Mouse (Mus musculus) neural tube, embryonic 12.5 days (tissue): ENCODE measurements around the gene Gm36210. TPM values are rescaled to one million over a fixed set of nuclear protein-coding genes. Genes with fewer than 3 reads are reported as not detected.

Experiments used
- ATAC-seq: fragments of 200-750 bp; cut with Nextera tagmentation; 2 replicates; pipeline ENCODE4 v1.8.0; 2017; ENCODE audit warnings: low read depth, mild to moderate bottlenecking, moderate TSS enrichment, moderate library complexity; ENCODE audit not compliant: low FRiP score
- H3K27ac ChIP-seq: fragments of 300-500 bp; sonication (generic); 2 replicates; pipeline ENCODE4 v1.5.1; 2016
- H3K27me3 ChIP-seq: fragments of 300-500 bp; sonication (generic); replicated peaks from 2 replicates; pipeline ENCODE4 v1.6.1; 2016; ENCODE audit warnings: mild to moderate bottlenecking
- H3K36me3 ChIP-seq: fragments of 300-500 bp; sonication (generic); 2 replicates; pipeline ENCODE4 v1.6.1; 2016; ENCODE audit warnings: mild to moderate bottlenecking
- H3K4me1 ChIP-seq: fragments of 300-500 bp; sonication (generic); 2 replicates; pipeline ENCODE4 v1.6.1; 2016
- H3K4me2 ChIP-seq: fragments of 300-500 bp; sonication (generic); replicated peaks from 2 replicates; pipeline ENCODE4 v1.6.1; 2016; ENCODE audit warnings: mild to moderate bottlenecking
- H3K4me3 ChIP-seq: fragments of 300-500 bp; sonication (generic); 2 replicates; pipeline ENCODE4 v1.5.1; 2016
- H3K9ac ChIP-seq: fragments of 300-500 bp; sonication (generic); 2 replicates; pipeline ENCODE4 v1.6.1; 2016; ENCODE audit warnings: mild to moderate bottlenecking
- H3K9me3 ChIP-seq: fragments of 300-500 bp; sonication (generic); 2 replicates; pipeline ENCODE4 v1.6.1; 2016; ENCODE audit warnings: mild to moderate bottlenecking
- WGBS: fragments of 180-500 bp; shearing (Covaris S2); methylation state at CpG from one replicate; pipeline ENCODE4 v1.1.7; 2016; 5-methylcytosine and 5-hydroxymethylcytosine counted together
- polyA plus RNA-seq: library from polyadenylated mRNA; unstranded; fragments of >200 nt; fragmentation: Nextera tagmentation; extraction: Ambion mirVana; gene quantifications from 2 replicates; pipeline ENCODE4 v1.2.1, GENCODE M21; 2016

Gene Gm36210
- polyA plus RNA-seq, 1 experiment from 2014 or later: 0.29 TPM

GRCm38 (mm10) chr7:4851315-4851688 lies 55.0 kb downstream of the Gm36210 start:
- no peaks in the 10 kb centered on the region for H3K9me3 ChIP-seq
- H3K9ac ChIP-seq: no peak overlapping the region
- H3K4me3 ChIP-seq: no peak overlapping the region
- WGBS: 68% methylated on average over 8 of the region's 8 CpGs
- H3K27ac ChIP-seq: no peak overlapping the region
- no peaks in the 10 kb centered on the region for H3K27me3 ChIP-seq
- no peaks in the 10 kb centered on the region for H3K36me3 ChIP-seq
- no peaks in the 10 kb centered on the region for H3K4me1 ChIP-seq
- no peak for ATAC-seq
- H3K4me2 ChIP-seq: no peak overlapping the region

- Histone ChIP-seq H3K4me3 (no peak overlapping the region), H3K36me3 (no peaks in the 10 kb centered on the region), H3K27me3 (no peaks in the 10 kb centered on the region), H3K9ac (no peak overlapping the region), H3K27ac (no peak overlapping the region), H3K4me2 (no peak overlapping the region), H3K4me1 (no peaks in the 10 kb centered on the region), H3K9me3 (no peaks in the 10 kb centered on the region)
- ATAC-seq: no peak
- 79% methylated on average over 11 of the region's 11 CpGs for WGBS
Measured at GRCm38 (mm10) chr7:4850621-4851314, 55.5 kb downstream of the Gm36210 start.

GRCm38 (mm10) chr7:4849372-4849771 lies 56.9 kb downstream of the Gm36210 start:
- ATAC-seq: no peak
- Histone ChIP-seq H3K27me3 (no peaks in the 10 kb centered on the region), H3K9ac (no peak overlapping the region), H3K9me3 (no peaks in the 10 kb centered on the region), H3K4me2 (no peak overlapping the region), H3K4me1 (0 out of 2 replicates have a peak, but pooled peaks cover 4% of the 10 kb centered on the region), H3K27ac (no peak overlapping the region), H3K4me3 (no peak overlapping the region), H3K36me3 (no peaks in the 10 kb centered on the region)
- 63% methylated on average over 9 of the region's 9 CpGs for WGBS

Other genes with a start within 250 kb of the Gm36210 start
- gene Ppp6r1, start 247.5 kb downstream of the Gm36210 start, polyA plus RNA-seq: 11.1 and 13.9 TPM in 2 replicates
- gene Hspbp1, start 221.4 kb downstream of the Gm36210 start, polyA plus RNA-seq: 119 and 122 TPM in 2 replicates
- gene Brsk1, start 215.9 kb downstream of the Gm36210 start, polyA plus RNA-seq: 5.0 and 5.5 TPM in 2 replicates
- 0.11 and 0.14 TPM in 2 replicates for gene Tmem150b, start 181.3 kb downstream of the Gm36210 start, polyA plus RNA-seq
- gene Kmt5c, start 166.4 kb downstream of the Gm36210 start, polyA plus RNA-seq: 96.5 and 98.5 TPM in 2 replicates
- 27.3 and 33.4 TPM in 2 replicates for gene Cox6b2, start 153.4 kb downstream of the Gm36210 start, polyA plus RNA-seq
- gene Fam71e2, start 135.2 kb downstream of the Gm36210 start, polyA plus RNA-seq: not detected in 2 replicates
- 0.34 and 0.51 TPM in 2 replicates for gene Il11, start 123.7 kb downstream of the Gm36210 start, polyA plus RNA-seq
- not detected in 2 replicates for gene Tmem190, start 123.6 kb downstream of the Gm36210 start, polyA plus RNA-seq
- 2.7 and 3.1 TPM in 2 replicates for gene Tmem238, start 116.9 kb downstream of the Gm36210 start, polyA plus RNA-seq
- 311 and 322 TPM in 2 replicates for gene Rpl28, start 113.6 kb downstream of the Gm36210 start, polyA plus RNA-seq
- gene Ube2s, start 93.9 kb downstream of the Gm36210 start, polyA plus RNA-seq: 380 and 386 TPM in 2 replicates
- 6.0 and 6.5 TPM in 2 replicates for gene Shisa7, start 61.8 kb downstream of the Gm36210 start, polyA plus RNA-seq
- gene Isoc2b, start 36.3 kb downstream of the Gm36210 start, polyA plus RNA-seq: 4.8 and 5.4 TPM in 2 replicates
- 0.91 and 0.93 TPM in 2 replicates for gene Isoc2a, start 29.4 kb downstream of the Gm36210 start, polyA plus RNA-seq
- 4.4 and 4.5 TPM in 2 replicates for gene Zfp628, start 8.7 kb upstream of the Gm36210 start, polyA plus RNA-seq
- gene Nat14, start 15.5 kb upstream of the Gm36210 start, polyA plus RNA-seq: 13.0 and 13.7 TPM in 2 replicates
- 2.5 and 3.0 TPM in 2 replicates for gene Ssc5d, start 19.3 kb upstream of the Gm36210 start, polyA plus RNA-seq
- 0.13 TPM in 2 replicates for gene Sbk2, start 57.9 kb upstream of the Gm36210 start, polyA plus RNA-seq
- gene Sbk3, start 64.7 kb upstream of the Gm36210 start, polyA plus RNA-seq: 0.11 TPM in 2 replicates
- 52.4 and 57.5 TPM in 2 replicates for gene Zfp579, start 89.6 kb upstream of the Gm36210 start, polyA plus RNA-seq
- gene Zfp524, start 107.9 kb upstream of the Gm36210 start, polyA plus RNA-seq: 8.2 and 8.7 TPM in 2 replicates
- 62.0 and 63.3 TPM in 2 replicates for gene Fiz1, start 108.2 kb upstream of the Gm36210 start, polyA plus RNA-seq
- gene Gm44973, start 109.0 kb upstream of the Gm36210 start, polyA plus RNA-seq: 0.26 TPM in 1 of 2 replicates, not detected in the other
- gene Zfp865, start 113.9 kb upstream of the Gm36210 start, polyA plus RNA-seq: 6.6 and 6.9 TPM in 2 replicates
- 14.3 and 17.0 TPM in 2 replicates for gene Ccdc106, start 114.0 kb upstream of the Gm36210 start, polyA plus RNA-seq
- not detected in 2 replicates for gene 4632433K11Rik, start 127.6 kb upstream of the Gm36210 start, polyA plus RNA-seq
- 4.2 and 5.9 TPM in 2 replicates for gene Zfp784, start 131.9 kb upstream of the Gm36210 start, polyA plus RNA-seq
- 53.5 and 56.0 TPM in 2 replicates for gene Zfp580, start 145.0 kb upstream of the Gm36210 start, polyA plus RNA-seq
- gene U2af2, start 155.6 kb upstream of the Gm36210 start, polyA plus RNA-seq: 147 and 163 TPM in 2 replicates
- gene Epn1, start 173.7 kb upstream of the Gm36210 start, polyA plus RNA-seq: 73.4 and 80.5 TPM in 2 replicates
- 0.18 TPM in 1 of 2 replicates, not detected in the other for gene Rfpl4, start 210.4 kb upstream of the Gm36210 start, polyA plus RNA-seq
- gene Rasl2-9, start 219.4 kb upstream of the Gm36210 start, polyA plus RNA-seq: 0.27 and 0.38 TPM in 2 replicates
- 0.01 and 0.08 TPM in 2 replicates for gene Vmn1r55, start 243.2 kb upstream of the Gm36210 start, polyA plus RNA-seq